Mouse (Mus musculus): ENCODE data around the gene Crtc2. TPM values are rescaled to one million over a fixed set of nuclear protein-coding genes. Genes with fewer than 3 reads are reported as not detected.

Gene Crtc2
- total RNA-seq (2014; fragmentation: Nextera tagmentation) = 33.0 and 45.4 TPM in 2 replicates
- total RNA-seq (2017) = 5.6 and 10.8 TPM in 2 replicates

DNA sequence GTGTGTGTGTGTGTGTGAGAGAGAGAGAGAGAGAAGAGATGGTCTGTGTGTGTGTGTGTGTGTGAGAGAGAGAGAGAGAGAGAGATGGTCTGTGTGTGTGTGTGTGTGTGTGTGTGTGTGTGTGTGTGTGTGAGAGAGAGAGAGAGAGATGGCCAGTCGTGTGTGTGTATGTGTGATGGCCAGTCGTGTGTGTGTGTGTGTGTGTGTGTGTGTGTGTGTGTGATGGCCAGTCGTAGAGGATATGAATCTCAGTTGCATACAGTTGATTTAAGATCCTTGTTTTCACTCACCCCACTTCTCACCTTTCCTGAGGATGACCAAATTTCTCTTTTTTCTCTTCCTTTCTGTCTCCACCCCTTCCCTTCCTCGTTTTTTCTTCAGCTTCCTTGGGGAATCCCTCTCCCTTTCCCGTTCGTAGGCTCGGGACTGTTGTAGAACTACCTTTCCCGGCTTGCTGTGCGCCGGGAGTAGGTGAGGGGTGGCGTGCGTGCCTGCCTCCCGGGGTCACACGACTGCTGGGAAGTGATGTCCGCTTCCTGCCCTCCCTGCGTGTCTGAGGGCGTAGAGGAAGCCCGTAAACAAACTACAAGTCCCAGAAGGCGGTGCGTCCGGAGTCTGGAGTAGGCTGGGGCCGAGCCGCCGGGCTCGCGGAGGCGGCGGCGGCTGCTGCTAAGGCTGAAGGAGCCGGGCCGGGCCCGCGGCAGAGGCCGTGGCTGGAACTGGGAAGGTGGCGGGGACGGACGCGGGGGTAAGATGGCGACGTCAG is at the start of gene Crtc2:
Gene Crtc2 (plus strand): TSS at position 511 of the 766 bp plus-strand sequence.
- peak; percentile 96 for ATAC-seq (replicated peaks; ENCODE audit: low FRiP score, low TSS enrichment, poor library complexity, severe bottlenecking)

DNA sequence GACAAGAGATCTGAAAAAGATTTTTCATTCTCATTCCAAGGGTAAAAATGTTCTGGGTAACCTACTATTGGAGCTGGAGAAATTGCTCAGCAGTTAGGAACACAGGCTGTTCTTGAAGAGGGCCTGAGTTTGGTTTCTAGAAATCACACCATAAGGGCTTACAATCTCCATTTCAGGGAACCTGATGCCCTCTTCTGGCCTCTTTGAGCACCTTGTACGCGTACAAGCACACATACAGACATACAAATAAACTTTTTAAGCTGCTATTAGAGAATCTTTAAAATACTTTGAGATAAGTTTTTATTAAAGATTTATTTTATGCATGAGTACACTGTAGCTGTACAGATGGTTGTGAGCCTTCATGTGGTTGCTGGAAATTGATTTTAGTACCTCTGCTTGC is 49.4 kb upstream of the Crtc2 start:
- ATAC-seq (replicated peaks; ENCODE audit: low FRiP score, low TSS enrichment, poor library complexity, severe bottlenecking) = no peak

DNA sequence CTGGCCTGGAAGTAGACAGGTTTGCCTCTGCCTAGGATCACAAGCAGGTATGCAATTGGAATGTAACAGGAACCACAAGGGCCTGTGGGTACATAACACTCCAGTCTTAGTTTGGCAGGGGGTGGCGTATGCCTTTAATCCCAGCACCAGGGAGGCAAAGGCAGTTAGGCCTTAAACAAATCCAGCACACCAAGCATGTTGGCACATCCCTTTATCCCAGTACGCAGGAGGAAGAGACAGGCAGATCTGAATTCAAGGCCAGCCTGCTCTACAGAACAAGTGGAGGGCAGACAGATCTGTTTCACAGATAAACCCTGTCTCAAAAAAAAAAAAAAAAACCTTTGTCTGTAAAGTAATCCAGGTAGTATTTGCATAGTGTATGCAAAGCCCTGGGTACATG is 45.3 kb upstream of the Crtc2 start:
- no peak for ATAC-seq (replicated peaks; ENCODE audit: low FRiP score, low TSS enrichment, poor library complexity, severe bottlenecking)

DNA sequence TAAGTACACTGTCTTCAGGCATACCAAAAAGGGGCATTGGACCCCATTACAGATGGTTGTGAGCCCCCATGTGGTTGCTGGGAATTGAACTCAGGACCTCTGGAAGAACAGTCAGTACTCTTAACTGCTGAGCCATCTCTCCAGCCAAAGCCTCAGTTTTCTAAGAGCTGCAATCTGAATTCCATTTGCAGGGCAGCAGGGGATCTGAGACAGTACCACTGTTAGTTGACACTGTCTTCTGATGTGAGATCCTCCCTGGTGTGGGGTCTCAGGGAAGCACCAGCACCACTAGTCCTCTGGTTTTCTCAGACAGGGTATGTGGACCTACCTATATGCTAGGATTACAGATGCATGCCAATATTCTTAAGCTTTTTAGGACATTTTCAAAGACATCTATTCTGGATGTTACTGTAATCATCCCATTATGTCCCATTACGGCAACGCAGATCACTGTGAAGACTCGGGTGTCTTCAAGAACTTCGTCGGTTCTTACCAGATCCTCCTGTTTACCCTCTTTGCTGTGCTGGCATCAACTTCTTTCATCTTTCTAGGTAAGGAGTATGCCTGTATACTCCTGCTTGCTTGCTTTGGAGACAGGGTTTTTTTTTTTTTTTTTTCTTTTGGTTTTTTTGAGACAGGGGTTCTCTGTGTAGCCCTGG is 43.9 kb upstream of the Crtc2 start:
- ATAC-seq (replicated peaks; ENCODE audit: low FRiP score, low TSS enrichment, poor library complexity, severe bottlenecking) = no peak

DNA sequence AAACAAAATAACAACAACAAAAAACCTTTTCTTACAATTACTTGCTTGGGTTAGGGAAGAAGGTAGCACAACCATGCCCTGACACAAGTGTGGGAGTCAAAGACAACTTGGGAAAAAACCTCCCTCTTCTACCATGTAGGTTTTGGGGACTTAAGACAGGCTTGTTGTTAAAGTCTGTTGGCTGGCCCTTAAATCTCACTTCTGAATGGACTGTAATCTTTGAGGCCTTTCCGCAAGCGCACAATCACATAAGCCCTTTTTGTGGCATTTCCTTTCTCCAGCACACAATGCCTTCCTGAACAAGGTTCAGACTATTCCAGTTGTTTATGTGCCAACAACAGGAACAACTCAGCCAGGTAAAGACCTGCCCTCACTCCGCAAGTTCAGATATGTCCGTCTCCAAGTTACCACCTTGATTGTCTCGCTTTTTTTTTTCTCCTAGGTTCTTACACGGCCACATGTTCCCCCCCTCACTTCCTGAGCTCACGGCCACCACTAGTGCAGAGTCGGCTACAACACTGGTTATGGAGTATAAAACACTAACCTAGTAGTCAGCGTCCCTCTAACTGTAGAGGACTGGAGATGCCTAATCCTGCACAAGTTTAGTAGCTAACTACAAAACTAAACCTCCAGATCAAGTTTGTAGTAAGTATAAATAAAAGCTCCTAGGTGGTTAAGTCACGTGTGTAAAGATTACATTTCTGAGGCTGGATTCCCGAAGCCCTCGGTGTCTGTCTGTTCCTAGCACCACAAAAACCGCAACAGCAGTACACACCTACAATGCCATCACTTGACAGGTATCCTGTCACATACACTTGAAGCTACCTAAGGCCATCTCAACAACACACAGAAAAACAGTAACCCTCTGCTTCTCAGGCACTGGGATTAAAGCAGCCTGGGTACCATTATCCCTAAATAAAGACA is 42.2 kb upstream of the Crtc2 start:
- ATAC-seq (replicated peaks; ENCODE audit: low FRiP score, low TSS enrichment, poor library complexity, severe bottlenecking) = no peak

DNA sequence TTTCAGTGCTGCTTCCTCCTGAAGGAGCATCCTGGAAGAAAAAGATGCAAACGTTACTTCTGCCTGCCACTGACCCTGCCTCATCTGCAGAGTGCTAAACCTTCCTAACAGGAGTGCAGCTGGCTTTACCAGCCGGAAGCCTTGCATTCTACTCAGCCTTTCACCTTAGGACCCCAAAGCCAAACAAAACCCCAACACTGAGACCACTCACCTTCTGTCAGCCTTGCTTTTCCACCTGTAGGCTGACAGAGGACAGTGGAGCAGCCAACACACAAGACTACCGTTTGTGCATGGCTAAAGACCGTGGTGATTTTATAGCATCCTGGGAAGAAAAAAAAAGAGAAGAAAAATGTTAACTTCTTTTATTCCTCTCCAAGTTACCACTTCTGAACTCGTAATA is 41.2 kb upstream of the Crtc2 start:
- ATAC-seq (replicated peaks; ENCODE audit: low FRiP score, low TSS enrichment, poor library complexity, severe bottlenecking) = no peak

DNA sequence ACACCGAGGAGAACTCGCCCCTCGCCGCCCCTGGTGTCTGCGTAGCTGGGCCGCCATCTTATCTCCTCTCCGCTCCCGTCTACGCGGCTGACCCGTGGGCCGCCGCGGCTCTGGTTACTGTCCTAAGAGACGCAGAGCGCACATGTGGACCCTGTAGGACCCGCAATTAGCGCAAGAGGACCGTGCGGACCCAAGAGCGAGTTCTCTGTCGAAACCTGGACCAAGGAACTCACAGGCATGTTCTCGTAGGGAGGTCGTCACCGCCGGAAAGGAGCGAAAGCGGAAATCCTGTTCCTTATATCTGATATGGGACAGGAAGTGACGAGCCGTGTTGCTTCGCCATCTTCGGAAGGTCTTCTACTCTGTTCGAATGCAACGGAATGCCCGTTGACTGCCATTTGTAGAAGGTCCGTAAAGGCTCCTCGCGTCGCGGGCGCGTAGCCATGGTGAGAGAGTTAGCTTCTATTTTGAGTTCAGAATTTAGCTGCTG is 40.5 kb upstream of the Crtc2 start, which contains the start of the genes Rps27 and Rab13:
Gene Rps27 (minus strand): TSS at position 275 of the 490 bp plus-strand sequence.
Gene Rab13 (plus strand): TSS at position 319 of the 490 bp plus-strand sequence.
- peak; percentile 93 for ATAC-seq (replicated peaks; ENCODE audit: low FRiP score, low TSS enrichment, poor library complexity, severe bottlenecking)

DNA sequence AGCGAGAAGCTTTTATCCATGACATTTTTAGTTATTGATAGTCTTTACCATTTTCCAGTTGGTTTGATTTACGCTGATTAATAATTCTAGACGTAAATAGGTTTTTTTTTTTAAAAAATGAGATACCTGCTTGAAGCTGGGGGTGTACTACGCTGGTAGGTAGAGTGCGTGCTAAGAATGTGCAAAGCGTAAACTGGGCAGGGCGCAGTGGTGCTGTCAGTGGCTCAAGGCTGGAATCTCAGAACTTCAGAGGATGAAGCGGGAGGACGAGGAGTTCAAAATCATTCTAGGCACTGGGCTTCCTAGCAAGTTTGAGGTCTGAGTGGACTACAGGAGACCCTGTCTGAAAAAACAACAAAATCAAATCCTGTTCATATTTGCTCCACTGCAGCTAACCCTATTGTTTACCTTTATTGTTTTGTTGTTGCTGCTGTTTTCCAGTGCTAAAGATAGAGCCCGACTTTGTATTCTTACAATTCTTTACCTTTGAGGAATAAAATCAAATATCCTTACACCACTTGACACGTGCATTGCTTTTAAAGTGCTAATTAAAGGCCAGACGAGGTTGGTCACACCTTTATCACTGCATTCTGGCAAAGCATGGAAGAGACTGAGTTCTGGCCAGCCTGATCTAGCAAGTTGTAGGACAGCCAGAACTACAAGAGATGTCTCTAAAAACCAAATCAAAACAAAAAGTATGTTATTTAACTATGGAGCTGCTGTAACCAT is 39.8 kb upstream of the Crtc2 start:
- no peak for ATAC-seq (replicated peaks; ENCODE audit: low FRiP score, low TSS enrichment, poor library complexity, severe bottlenecking)

DNA sequence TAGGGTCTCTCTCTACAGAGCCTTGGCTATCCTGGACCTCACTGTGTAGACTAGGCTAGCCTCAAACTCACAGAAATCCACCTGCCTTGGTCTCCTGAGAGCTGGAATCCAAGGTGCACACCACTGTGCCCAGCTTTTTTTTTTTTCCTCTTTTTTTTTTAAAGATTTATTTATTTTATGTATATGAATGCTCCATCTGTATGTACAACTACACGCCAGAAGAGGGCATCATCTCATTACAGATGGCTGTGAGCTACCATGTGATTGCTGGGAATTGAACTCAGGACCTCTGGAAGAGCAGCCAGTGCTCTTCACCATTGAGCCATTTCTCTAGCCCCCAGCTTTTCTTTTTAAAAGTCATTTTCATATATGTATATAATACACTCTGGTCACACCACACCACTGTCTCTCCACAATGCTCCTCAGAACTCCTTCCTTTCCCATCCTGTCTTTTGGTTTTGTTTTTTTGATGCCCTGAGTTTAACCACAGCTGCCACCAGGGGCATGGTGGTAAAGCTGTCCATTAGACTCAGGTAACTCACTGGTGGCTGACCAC is 38.1 kb upstream of the Crtc2 start:
- ATAC-seq (replicated peaks; ENCODE audit: low FRiP score, low TSS enrichment, poor library complexity, severe bottlenecking) = no peak

DNA sequence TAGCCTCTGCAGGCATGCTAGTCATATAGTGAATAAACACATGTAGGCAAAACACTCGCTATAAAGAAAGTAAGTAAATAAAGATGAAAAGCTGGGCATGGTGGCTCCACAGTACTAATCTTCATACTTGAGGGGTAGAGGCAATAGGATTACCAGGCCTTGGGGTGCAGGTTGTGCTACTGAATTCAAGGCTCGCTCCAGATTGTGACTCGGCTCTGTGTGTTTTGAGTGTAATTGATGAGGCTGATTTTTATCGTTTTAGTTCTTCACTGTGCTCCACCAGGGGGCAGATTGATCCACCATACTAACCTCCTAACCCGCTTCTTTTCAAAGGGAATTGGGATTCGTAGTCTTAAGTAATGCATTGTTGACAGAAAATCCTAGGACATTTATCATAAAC is 33.9 kb upstream of the Crtc2 start:
- ATAC-seq (replicated peaks; ENCODE audit: low FRiP score, low TSS enrichment, poor library complexity, severe bottlenecking) = peak; percentile 71

DNA sequence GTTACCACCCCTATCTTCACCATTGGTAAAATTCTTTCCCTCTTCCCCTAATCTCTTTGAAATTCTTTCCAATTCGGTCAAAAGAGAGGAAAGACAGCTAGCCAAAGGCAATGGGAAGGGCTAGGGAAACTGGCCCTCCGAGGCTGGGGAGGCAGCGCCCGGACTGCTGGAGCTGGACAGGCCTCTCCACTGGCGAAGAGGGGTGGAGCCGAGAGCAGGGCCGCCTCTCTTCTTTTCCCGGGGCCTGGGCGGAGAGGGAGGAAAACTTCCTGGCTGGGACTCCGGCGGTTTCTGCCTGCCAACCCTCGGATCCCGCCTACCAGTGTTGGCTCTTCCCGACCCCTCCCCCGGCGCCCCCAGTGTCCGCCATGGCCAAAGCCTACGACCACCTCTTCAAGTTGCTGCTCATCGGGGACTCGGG is 33.4 kb upstream of the Crtc2 start:
- ATAC-seq (replicated peaks; ENCODE audit: low FRiP score, low TSS enrichment, poor library complexity, severe bottlenecking) = no peak

DNA sequence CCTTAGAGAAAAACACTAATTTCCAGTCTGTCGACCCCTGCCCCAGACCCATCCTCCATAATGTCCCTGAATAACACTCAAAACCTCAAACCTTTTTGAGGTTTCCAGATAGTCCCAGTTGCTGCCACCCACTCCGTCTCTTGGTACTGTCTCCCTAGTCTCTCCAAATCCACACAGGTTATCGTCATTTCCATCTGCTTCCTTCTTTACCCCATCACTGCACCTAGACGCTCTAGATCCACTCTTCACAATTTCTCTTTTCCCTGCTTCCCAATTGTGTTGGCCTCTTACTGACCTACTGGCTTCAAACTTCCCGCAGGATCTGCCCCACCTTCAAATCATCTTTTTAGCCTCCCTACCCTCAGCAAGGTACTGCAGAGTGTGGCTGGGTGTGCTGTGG is 32.8 kb upstream of the Crtc2 start:
- ATAC-seq (replicated peaks; ENCODE audit: low FRiP score, low TSS enrichment, poor library complexity, severe bottlenecking) = no peak

DNA sequence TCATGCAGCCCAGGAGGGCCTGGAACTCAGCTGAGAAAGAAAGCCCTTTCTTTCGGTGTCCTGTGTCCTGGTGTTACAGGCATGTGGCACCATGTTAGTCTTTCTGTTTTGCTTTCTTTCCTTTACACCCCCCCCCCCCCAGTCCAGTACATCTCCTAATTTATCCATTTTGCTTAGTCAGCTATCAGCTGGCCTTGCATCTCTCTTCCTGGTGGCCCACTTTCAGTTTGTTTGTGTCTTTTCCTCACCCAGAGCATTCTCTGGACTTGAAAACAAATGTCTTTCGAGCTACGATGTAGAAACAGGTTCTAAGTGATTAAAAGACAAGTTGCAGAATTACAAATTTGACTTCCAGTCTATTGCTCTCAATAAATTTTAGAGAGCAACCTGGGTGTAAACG is 31.5 kb upstream of the Crtc2 start:
- ATAC-seq (replicated peaks; ENCODE audit: low FRiP score, low TSS enrichment, poor library complexity, severe bottlenecking) = no peak

DNA sequence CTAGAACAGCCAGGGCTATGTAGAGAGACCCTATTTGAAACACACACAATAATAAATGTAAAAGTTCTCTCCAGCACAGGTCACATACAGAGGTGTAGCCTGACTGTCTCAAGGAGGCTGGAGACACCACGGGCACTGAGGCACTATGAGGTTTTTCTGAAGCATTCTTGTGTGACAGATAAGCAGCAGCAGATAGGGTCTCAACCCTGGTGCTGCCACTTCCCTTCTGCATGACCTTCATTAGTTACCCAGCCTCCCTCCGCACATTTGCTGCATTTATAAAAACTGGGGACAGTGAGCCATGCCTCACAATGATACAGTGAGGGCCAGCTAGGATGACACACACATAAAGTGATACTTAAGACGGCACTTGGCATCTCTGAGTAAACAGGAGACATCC is 31.0 kb upstream of the Crtc2 start:
- no peak for ATAC-seq (replicated peaks; ENCODE audit: low FRiP score, low TSS enrichment, poor library complexity, severe bottlenecking)

DNA sequence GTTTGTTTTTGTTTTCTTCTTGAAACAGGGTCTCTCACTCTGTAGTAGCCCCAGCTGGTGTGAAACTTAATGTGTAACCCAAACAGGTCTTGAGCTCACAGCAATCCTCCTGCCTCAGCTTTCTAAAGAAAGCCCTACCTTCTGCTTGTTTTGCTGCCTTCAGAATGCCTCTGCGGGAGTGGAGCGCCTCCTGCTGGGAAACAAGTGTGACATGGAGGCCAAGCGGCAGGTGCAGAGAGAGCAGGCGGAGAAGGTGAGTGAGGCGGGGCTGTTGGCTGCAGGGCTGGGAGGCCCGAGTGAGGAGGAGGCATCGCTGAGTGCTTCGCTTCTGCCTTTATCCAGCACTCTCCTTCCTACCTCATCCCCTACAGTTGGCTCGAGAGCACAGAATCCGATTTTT is 29.6 kb upstream of the Crtc2 start:
- ATAC-seq (replicated peaks; ENCODE audit: low FRiP score, low TSS enrichment, poor library complexity, severe bottlenecking) = no peak

DNA sequence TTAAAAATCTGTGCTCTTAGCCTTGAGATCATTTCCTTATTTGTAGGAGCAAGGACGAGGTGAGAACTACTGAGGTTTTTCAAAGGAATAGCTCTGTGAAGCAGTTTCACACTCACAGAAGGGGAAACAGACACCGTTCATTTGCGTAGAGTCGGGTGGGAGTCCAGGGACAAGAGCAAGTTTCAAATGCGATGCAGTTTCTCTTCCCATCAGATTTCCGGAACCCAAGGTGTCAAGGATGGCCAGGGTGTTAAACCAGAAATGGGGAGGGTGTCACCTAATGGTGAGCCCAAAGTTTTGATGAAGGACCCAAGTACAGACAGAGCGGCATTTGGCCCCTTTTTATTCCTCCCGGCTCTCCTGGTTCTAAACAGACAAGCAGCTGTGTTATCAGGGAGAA is 22.9 kb upstream of the Crtc2 start:
- no peak for ATAC-seq (replicated peaks; ENCODE audit: low FRiP score, low TSS enrichment, poor library complexity, severe bottlenecking)

DNA sequence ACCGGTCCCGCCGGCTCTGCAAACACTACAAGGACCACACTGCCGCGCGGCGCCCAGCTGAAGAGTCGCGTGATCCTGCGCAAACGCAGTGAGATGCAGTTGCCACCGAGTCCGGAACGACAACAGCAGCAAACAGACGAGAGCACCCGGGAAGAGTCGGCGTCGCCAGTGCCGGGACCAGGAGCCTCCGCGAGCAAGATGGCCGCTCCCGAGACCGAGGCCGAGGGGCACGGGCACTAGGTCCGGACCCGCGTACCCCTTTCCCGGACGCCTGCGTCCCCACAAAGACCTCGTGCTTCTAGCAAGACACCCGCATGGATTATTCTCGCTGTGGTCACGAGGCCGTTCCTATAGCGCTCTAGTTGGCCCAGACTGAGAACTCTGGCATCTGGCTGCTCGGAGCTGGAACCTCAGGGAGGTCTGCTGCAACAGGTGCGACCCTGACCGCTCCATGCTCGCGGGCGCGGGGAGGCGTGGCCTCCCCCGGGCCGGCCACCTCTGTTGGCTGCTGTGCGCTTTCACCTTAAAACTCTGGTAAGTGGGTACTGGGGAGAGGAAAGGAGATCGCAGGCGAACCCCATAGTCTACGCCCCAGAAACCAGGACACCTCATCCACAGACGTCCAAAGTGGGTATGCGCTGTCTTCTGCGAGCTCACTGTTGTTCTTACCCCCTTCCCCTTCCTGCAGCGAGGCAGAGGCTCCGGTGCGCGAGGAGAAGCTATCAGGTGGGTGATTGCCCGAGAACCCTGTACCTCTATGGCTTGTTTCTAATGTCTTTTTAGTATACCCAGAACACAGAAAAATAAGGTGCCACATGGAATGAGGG is 22.2 kb upstream of the Crtc2 start, which contains the start of gene Jtb:
Gene Jtb (plus strand): TSS at position 91 of the 827 bp plus-strand sequence.
- ATAC-seq (replicated peaks; ENCODE audit: low FRiP score, low TSS enrichment, poor library complexity, severe bottlenecking) = peak; percentile 98

DNA sequence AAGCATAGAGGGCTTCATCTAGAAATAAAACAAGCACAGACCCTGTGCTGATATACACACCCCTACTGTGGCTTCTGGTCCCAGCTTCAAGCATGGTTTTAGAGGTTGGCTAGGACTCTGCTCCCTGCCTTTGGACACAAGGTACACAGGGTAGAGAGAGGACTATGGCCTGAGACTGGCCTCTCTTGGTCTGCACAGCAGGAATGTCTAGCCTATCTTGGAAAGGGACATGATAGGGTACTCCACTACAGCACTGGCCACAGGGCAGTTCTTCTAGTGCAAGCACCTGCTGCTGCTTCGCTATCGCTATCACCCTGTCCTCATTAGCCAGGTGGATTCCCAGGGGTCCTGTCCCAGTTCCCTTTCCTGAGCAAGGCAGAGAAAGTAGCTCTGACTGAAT is 12.7 kb upstream of the Crtc2 start:
- ATAC-seq (replicated peaks; ENCODE audit: low FRiP score, low TSS enrichment, poor library complexity, severe bottlenecking) = no peak
